Mouse (Mus musculus) cortical plate, adult 2 months (tissue): Measurements from ENCODE around the gene Gm28048.

Experiments
- CTCF ChIP-seq: fragments of 200-500 bp; IDR thresholded peaks from 2 replicates; pipeline ENCODE4 v1.5.1; 2011; ENCODE audit warnings: mild to moderate bottlenecking, control low read depth, low read length; ENCODE audit not compliant: insufficient read depth; ENCODE audit errors: extremely low read depth
- POLR2A ChIP-seq: fragments of 200-500 bp; IDR thresholded peaks from 2 replicates; pipeline ENCODE4 v1.6.1; 2011; ENCODE audit warnings: mild to moderate bottlenecking, low read length, control low read depth; ENCODE audit not compliant: insufficient read depth; ENCODE audit errors: extremely low read depth

DNA sequence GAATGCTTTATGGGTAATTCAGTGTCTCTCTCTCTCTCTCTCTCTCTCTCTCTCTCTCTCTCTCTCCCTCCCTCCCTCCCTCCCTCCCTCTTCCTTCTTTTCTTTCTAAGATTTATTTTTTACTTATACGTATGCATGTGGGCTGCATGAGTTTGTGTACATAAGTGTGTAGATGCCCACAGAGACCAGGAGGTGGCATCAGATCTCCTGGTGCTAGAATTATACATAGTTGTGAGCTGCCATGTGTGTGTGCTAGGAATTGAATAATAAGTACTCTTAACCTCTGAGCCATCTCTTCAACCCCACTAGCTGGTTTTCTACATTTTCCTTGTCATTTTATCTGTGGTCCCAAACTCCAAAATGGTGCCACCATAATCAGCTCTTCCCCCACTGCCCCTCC is 156.3 kb downstream of the Gm28048 start:
- no peak for TF ChIP-seq POLR2A
- no peak for TF ChIP-seq CTCF
